Mouse (Mus musculus) kidney, postnatal 0 days (tissue): Measurements from ENCODE around the gene Zfp292. TPM values are rescaled to one million over a fixed set of nuclear protein-coding genes. Genes with fewer than 3 reads are reported as not detected.

Experiments used
- ATAC-seq: fragments of 200-750 bp; cut with Nextera tagmentation; replicated peaks from 2 replicates; pipeline ENCODE4 v1.8.0; 2017; ENCODE audit warnings: low read depth, moderate number of reproducible peaks, moderate TSS enrichment, moderate library complexity; ENCODE audit not compliant: low FRiP score
- DNase-seq: peaks from one replicate; pipeline ENCODE4 v3.0.0-alpha.2; 2016; ENCODE audit warnings: low spot score
- H3K27ac ChIP-seq: fragments of 300-500 bp; sonication (generic); 2 replicates; pipeline ENCODE4 v1.5.1; 2014; ENCODE audit warnings: mild to moderate bottlenecking
- H3K27me3 ChIP-seq: fragments of 300-500 bp; sonication (generic); 2 replicates; pipeline ENCODE4 v1.6.1; 2014; ENCODE audit warnings: low read length, mixed read lengths; ENCODE audit not compliant: insufficient read depth
- H3K36me3 ChIP-seq: fragments of 300-500 bp; sonication (generic); 2 replicates; pipeline ENCODE4 v1.6.1; 2014; ENCODE audit warnings: low read length, mixed read lengths; ENCODE audit not compliant: insufficient read depth
- H3K4me1 ChIP-seq: fragments of 300-500 bp; sonication (generic); replicated peaks from 2 replicates; pipeline ENCODE4 v1.6.1; 2014; ENCODE audit warnings: antibody characterized with exemption, low read length, mixed read lengths; ENCODE audit not compliant: insufficient read depth
- H3K4me2 ChIP-seq: fragments of 300-500 bp; sonication (generic); 2 replicates; pipeline ENCODE4 v1.6.1; 2014; ENCODE audit warnings: mild to moderate bottlenecking, low read length, moderate library complexity, mixed read lengths
- H3K4me3 ChIP-seq: fragments of 300-500 bp; sonication (generic); replicated peaks from 2 replicates; pipeline ENCODE4 v1.5.1; 2014; ENCODE audit warnings: low read depth, low read length
- H3K9ac ChIP-seq: fragments of 300-500 bp; sonication (generic); 2 replicates; pipeline ENCODE4 v1.6.1; 2014; ENCODE audit warnings: low read depth, low read length
- H3K9me3 ChIP-seq: fragments of 300-500 bp; sonication (generic); replicated peaks from 2 replicates; pipeline ENCODE4 v1.6.1; 2016; ENCODE audit warnings: low read length, inconsistent platforms, mixed read lengths
- CTCF ChIP-seq: IDR thresholded peaks from 2 replicates; pipeline ENCODE4 v1.5.1; 2016; ENCODE audit warnings: antibody characterized with exemption, low read depth, mild to moderate bottlenecking, moderate library complexity
- WGBS: fragments of 180-500 bp; shearing (Covaris S2); extraction: QIAGEN DNeasy Blood & Tissue Kit; methylation state at CpG from one replicate; pipeline ENCODE4 v1.1.7; 2014; 5-methylcytosine and 5-hydroxymethylcytosine counted together
- polyA plus RNA-seq: library from polyadenylated mRNA; unstranded; fragments of >200 nt; fragmentation: Nextera tagmentation; extraction: Ambion mirVana; gene quantifications from 2 replicates; pipeline ENCODE4 v1.2.1, GENCODE M21; 2015

Gene Zfp292
- polyA plus RNA-seq, 1 experiment from 2014 or later: 13.2 TPM

DNA sequence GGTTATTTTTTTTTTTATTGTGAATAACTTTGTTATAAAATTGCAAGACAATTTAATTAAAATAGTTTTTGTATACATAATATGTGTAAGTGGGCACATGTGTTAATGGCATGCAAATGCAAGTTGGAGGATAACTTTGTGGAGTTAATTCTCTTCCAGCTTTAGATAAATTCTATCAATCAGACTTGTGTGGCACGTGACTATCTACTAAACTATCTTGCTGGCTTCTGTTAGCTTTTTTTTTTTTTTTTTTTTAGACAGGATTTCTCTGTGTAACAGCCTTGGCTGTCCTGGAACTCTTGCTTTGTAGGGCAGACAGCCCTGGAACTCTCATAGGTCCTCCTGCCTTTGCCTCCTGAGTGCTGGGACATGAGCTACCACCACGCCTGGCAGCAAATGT is 15.7 kb upstream of the Zfp292 start:
- Histone ChIP-seq H3K4me1 (no peaks in the 10 kb centered on the region), H3K36me3 (no peaks in the 10 kb centered on the region), H3K27ac (no peak overlapping the region), H3K9me3 (no peaks in the 10 kb centered on the region), H3K27me3 (no peaks in the 10 kb centered on the region), H3K4me3 (no peak overlapping the region), H3K4me2 (no peak overlapping the region), H3K9ac (no peak overlapping the region)
- no peak for DNase-seq
- 77% methylated on average over 2 of the region's 2 CpGs for WGBS
- no peak for ATAC-seq
- TF ChIP-seq CTCF: no peak

- H3K4me3 ChIP-seq: no peak within 1 kb of the TSS
- H3K36me3 ChIP-seq: no peaks in the 10 kb centered on the region
- WGBS: 82% methylated on average over 1 of the region's 1 CpGs
- H3K27ac ChIP-seq: no peak within 1 kb of the TSS
- peaks cover 16% of the 10 kb centered on the region for H3K27me3 ChIP-seq
- TF ChIP-seq CTCF: no peak
- H3K9ac ChIP-seq: no peak within 1 kb of the TSS
- no peaks in the 10 kb centered on the region for H3K9me3 ChIP-seq
- H3K4me1 ChIP-seq: no peaks in the 10 kb centered on the region
- ATAC-seq (no peak), DNase-seq (no peak)
- no peak within 1 kb of the TSS for H3K4me2 ChIP-seq
Observed at GRCm38 (mm10) chr4:34893479-34893878, 10.7 kb upstream of the Zfp292 start, which contains the start of gene Cga. Gene Cga (plus strand): TSS chr4:34893779.

- DNase-seq (no peak), ATAC-seq (no peak)
- Histone ChIP-seq H3K9ac (no peak overlapping the region), H3K27me3 (peaks cover 17% of the 10 kb centered on the region), H3K4me1 (no peaks in the 10 kb centered on the region), H3K4me3 (no peak overlapping the region), H3K9me3 (no peaks in the 10 kb centered on the region), H3K27ac (no peak overlapping the region), H3K4me2 (no peak overlapping the region), H3K36me3 (no peaks in the 10 kb centered on the region)
- no peak for TF ChIP-seq CTCF
- WGBS: 24% methylated on average over 2 of the region's 2 CpGs
Observed at GRCm38 (mm10) chr4:34889812-34890185, 7.0 kb upstream of the Zfp292 start.

GRCm38 (mm10) chr4:34889101-34889811 is 6.5 kb upstream of the Zfp292 start:
- Histone ChIP-seq H3K9me3 (no peaks in the 10 kb centered on the region), H3K36me3 (no peaks in the 10 kb centered on the region), H3K27me3 (peaks cover 17% of the 10 kb centered on the region), H3K27ac (no peak overlapping the region), H3K4me3 (no peak overlapping the region), H3K4me2 (no peak overlapping the region), H3K9ac (no peak overlapping the region), H3K4me1 (no peaks in the 10 kb centered on the region)
- TF ChIP-seq CTCF: no peak
- WGBS: 13% methylated on average over 15 of the region's 15 CpGs
- no peak for ATAC-seq
- no peak for DNase-seq

DNA sequence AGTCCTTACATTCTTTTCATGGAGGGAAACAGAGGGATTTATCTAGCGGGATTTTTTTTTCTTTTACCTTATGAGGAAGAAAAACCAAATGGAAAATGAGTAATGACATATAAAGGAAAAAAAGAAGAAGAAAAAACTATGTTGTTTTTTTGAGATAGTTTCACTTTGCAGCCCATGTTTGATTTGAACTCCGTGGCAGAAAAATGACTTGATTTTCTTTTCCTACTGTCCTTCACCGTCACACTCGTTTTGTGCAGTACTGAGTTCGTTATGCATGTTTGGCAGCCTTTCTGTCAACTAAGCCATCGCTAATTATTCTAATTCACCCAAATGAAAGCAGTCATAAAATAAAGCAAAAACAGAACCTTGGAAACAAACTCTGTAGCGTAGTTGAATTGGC is 4.5 kb upstream of the Zfp292 start:
- WGBS: 12% methylated on average over 7 of the region's 7 CpGs
- Histone ChIP-seq H3K4me2 (peak overlapping the region; percentile 87), H3K27ac (peak overlapping the region; percentile 85; the same call in 1 of the 2 replicates), H3K4me3 (peak overlapping the region; percentile 70), H3K36me3 (no peaks in the 10 kb centered on the region), H3K9ac (peak overlapping the region; percentile 82; the same call in 1 of the 2 replicates), H3K9me3 (no peaks in the 10 kb centered on the region), H3K4me1 (0 out of 2 replicates have a peak, but pooled peaks cover 3% of the 10 kb centered on the region), H3K27me3 (peaks cover 17% of the 10 kb centered on the region)
- no peak for DNase-seq
- no peak for TF ChIP-seq CTCF
- no peak for ATAC-seq

GRCm38 (mm10) chr4:34886490-34887111 is 3.8 kb upstream of the Zfp292 start:
- WGBS: under 1% methylated on average over 47 of the region's 48 CpGs
- Histone ChIP-seq H3K27ac (peak overlapping the region; percentile 85), H3K4me1 (0 out of 2 replicates have a peak, but pooled peaks cover 4% of the 10 kb centered on the region), H3K9ac (peak overlapping the region; percentile 82), H3K4me3 (peak overlapping the region; percentile 70), H3K27me3 (peaks cover 17% of the 10 kb centered on the region), H3K4me2 (peak overlapping the region; percentile 87), H3K36me3 (no peaks in the 10 kb centered on the region), H3K9me3 (no peaks in the 10 kb centered on the region)
- DNase-seq (peak; percentile 92), ATAC-seq (peak; percentile 70)
- no peak for TF ChIP-seq CTCF
